Comparison of ENCODE assay signal across 9 mouse cellular contexts in genomic region chr2:37338497-37339187, GRCm38 (mm10). TPM values are rescaled to one million over a fixed set of nuclear protein-coding genes. Genes with fewer than 3 reads are reported as not detected.
DNase-seq lines count a peak whose midpoint lies in the region; ATAC-seq and TF ChIP-seq lines count a peak whose summit lies in the region.
"Had no signal": no experiment of that assay in that cellular context is flagged by ENCODE, and none has a peak within 500 bp of the region (broad histone marks: within the 10 kb centered on the region; RNA-seq: fewer than 3 reads in every experiment).

No protein-coding gene starts in this region.

- no peak for TF ChIP-seq EP300 in liver, postnatal 0 days (IDR thresholded peaks at IDR 0.05; ENCODE audit: low read depth)

- WGBS in neural tube, embryonic 15.5 days, result 65% methylated on average over 10 of the region's 10 CpGs
- WGBS in hindbrain, embryonic 14.5 days, result 60% methylated on average over 10 of the region's 10 CpGs
- WGBS in liver, postnatal 0 days (ENCODE audit: insufficient replicate concordance), result 53% methylated on average over 10 of the region's 10 CpGs

- no peaks in the 10 kb centered on the region for H3K4me1 ChIP-seq in neural tube, embryonic 15.5 days
- no peaks in the 10 kb centered on the region for H3K4me1 ChIP-seq in hindbrain, embryonic 14.5 days (replicated peaks; ENCODE audit: control insufficient read depth, insufficient read depth, low read length)
- H3K4me1 ChIP-seq in liver, postnatal 0 days (ENCODE audit: insufficient read depth), result no peaks in the 10 kb centered on the region

- no peak overlapping the region for H3K4me3 ChIP-seq in neural tube, embryonic 15.5 days (replicated peaks)
- no peak overlapping the region for H3K4me3 ChIP-seq in hindbrain, embryonic 14.5 days (replicated peaks; ENCODE audit: low read length)
- H3K4me3 ChIP-seq in liver, postnatal 0 days (ENCODE audit: low read depth, low read length), result no peak overlapping the region

- no peaks in the 10 kb centered on the region for H3K27me3 ChIP-seq in neural tube, embryonic 15.5 days (replicated peaks)
- no peaks in the 10 kb centered on the region for H3K27me3 ChIP-seq in hindbrain, embryonic 14.5 days (ENCODE audit: control insufficient read depth, insufficient read depth, low read length)
- no peaks in the 10 kb centered on the region for H3K27me3 ChIP-seq in liver, postnatal 0 days (ENCODE audit: insufficient read depth, low read length)

- ATAC-seq in neural tube, embryonic 15.5 days (ENCODE audit: low FRiP score), result no peak
- peak; percentile 43; the same call in 1 of the 2 replicates for ATAC-seq in hindbrain, embryonic 14.5 days (ENCODE audit: low FRiP score)
- ATAC-seq in liver, postnatal 0 days, result no peak

- H3K9ac ChIP-seq in neural tube, embryonic 15.5 days (replicated peaks), result no peak overlapping the region
- no peak overlapping the region for H3K9ac ChIP-seq in hindbrain, embryonic 14.5 days
- no peak overlapping the region for H3K9ac ChIP-seq in liver, postnatal 0 days (replicated peaks)

- H3K4me2 ChIP-seq in neural tube, embryonic 15.5 days, result no peak overlapping the region
- H3K4me2 ChIP-seq in hindbrain, embryonic 14.5 days (replicated peaks), result no peak overlapping the region
- H3K4me2 ChIP-seq in liver, postnatal 0 days (ENCODE audit: low read depth, low read length), result no peak overlapping the region

- peak; percentile 32 to 76 for DNase-seq in adrenal gland, adult (ENCODE audit: inconsistent age in 2 of 2, low spot score in 1 of 2)
- DNase-seq in adrenal gland, adult 8-10 months, result no peak
- DNase-seq in neural tube, embryonic 10.5 days (ENCODE audit: extremely low spot score, low spot score), result peak; percentile 29
- peak; percentile 44 for DNase-seq in cerebellum, adult 9-10 months
- peak; percentile 70 for DNase-seq in hindbrain, embryonic 14.5 days (ENCODE audit: low spot score)
- peak; percentile 41 for DNase-seq in liver, postnatal 0 days
- peak; percentile 67 for DNase-seq in retina, postnatal 1 day

- H3K9me3 ChIP-seq in neural tube, embryonic 15.5 days (replicated peaks), result no peaks in the 10 kb centered on the region
- H3K9me3 ChIP-seq in hindbrain, embryonic 14.5 days (ENCODE audit: control insufficient read depth, low read length), result no peaks in the 10 kb centered on the region
- H3K9me3 ChIP-seq in liver, postnatal 0 days (ENCODE audit: low read length), result no peaks in the 10 kb centered on the region

- peak; percentile 71 for TF ChIP-seq CTCF in liver, postnatal 0 days (IDR thresholded peaks at IDR 0.05; ENCODE audit: low read depth)

- no peaks in the 10 kb centered on the region for H3K36me3 ChIP-seq in neural tube, embryonic 15.5 days
- no peaks in the 10 kb centered on the region for H3K36me3 ChIP-seq in hindbrain, embryonic 14.5 days (replicated peaks; ENCODE audit: control insufficient read depth, insufficient read depth)
- no peaks in the 10 kb centered on the region for H3K36me3 ChIP-seq in liver, postnatal 0 days (replicated peaks; ENCODE audit: insufficient read depth, low read length)

- no peak overlapping the region for H3K27ac ChIP-seq in neural tube, embryonic 15.5 days (replicated peaks)
- H3K27ac ChIP-seq in hindbrain, embryonic 14.5 days, result no peak overlapping the region
- no peak overlapping the region for H3K27ac ChIP-seq in liver, postnatal 0 days (ENCODE audit: low read depth)

RNA-seq across cellular contexts. Expression of gene Olfr368, which starts 12.3 kb away (rescaled TPM):
- total RNA-seq in adrenal gland, adult 8-10 months (2022), result not detected
- polyA plus RNA-seq in neural tube, embryonic 15.5 days (2015; fragmentation: Nextera tagmentation; extraction: Ambion mirVana), result not detected in 2 replicates
- not detected in 2 replicates for polyA plus RNA-seq in hindbrain, embryonic 14.5 days (2014; fragmentation: Nextera tagmentation; extraction: Ambion mirVana)
- polyA plus RNA-seq in liver, postnatal 0 days (2015; fragmentation: Nextera tagmentation; extraction: Ambion mirVana), result not detected in 2 replicates
- polyA plus RNA-seq: heart, embryonic 16.5 days had no signal

RNA-seq across cellular contexts. Expression of gene Pdcl, which starts 20.5 kb away (rescaled TPM):
- total RNA-seq in adrenal gland, adult 8-10 months (2022), result 10 to 100 TPM; 37.8 to 63.8 (median 42.1) TPM
- polyA plus RNA-seq in neural tube, embryonic 15.5 days (2015; fragmentation: Nextera tagmentation; extraction: Ambion mirVana), result 42.0 and 44.1 TPM in 2 replicates
- 57.0 and 57.2 TPM in 2 replicates for polyA plus RNA-seq in hindbrain, embryonic 14.5 days (2014; fragmentation: Nextera tagmentation; extraction: Ambion mirVana)
- polyA plus RNA-seq in liver, postnatal 0 days (2015; fragmentation: Nextera tagmentation; extraction: Ambion mirVana), result 12.7 and 13.7 TPM in 2 replicates
